Mouse (Mus musculus) stomach, postnatal 0 days (tissue): ENCODE data around the gene Plekhg6.

Experiments used
- CTCF ChIP-seq: IDR thresholded peaks from 2 replicates; pipeline ENCODE4 v1.5.1; 2016; ENCODE audit warnings: antibody characterized with exemption, low read depth, mild to moderate bottlenecking, moderate library complexity
- EP300 ChIP-seq: optimal IDR thresholded peaks from 2 replicates; pipeline ENCODE3; 2016; ENCODE audit warnings: antibody characterized with exemption

- TF ChIP-seq CTCF (no peak), EP300 (no peak)
These were observed 26.6 kb upstream of the Plekhg6 start for GRCm38 (mm10) chr6:125407224-125407623.
